Mouse (Mus musculus) adrenal gland, postnatal 25 days (tissue): ENCODE results near the gene Mc3r. TPM values are rescaled to one million over a fixed set of nuclear protein-coding genes. Genes with fewer than 3 reads are reported as not detected.

Experiments
- DNase-seq: peaks from one replicate; pipeline ENCODE4 v3.0.0; 2021; ENCODE audit warnings: mixed read lengths
- long read RNA-seq: library from polyadenylated mRNA; stranded (forward); transcript quantifications from one replicate; pipeline ENCODE4 v2.0.0, GENCODE M21; 2021
- total RNA-seq: library from RNA; stranded (reverse); gene quantifications from 2 replicates; pipeline ENCODE4 v1.2.3, GENCODE M21; 2021

The Mc3r gene
- not detected in 2 replicates for total RNA-seq
- long read RNA-seq, result 0 reads

GRCm38 (mm10) chr2:172248106-172248764, at the start of gene Mc3r:
TSS of gene Mc3r (plus strand) at chr2:172248492.
- peak; percentile 80 for DNase-seq

- no peak for DNase-seq
These were observed 46.1 kb upstream of the Mc3r start for GRCm38 (mm10) chr2:172201998-172202780.

GRCm38 (mm10) chr2:172207003-172207402, 41.3 kb upstream of the Mc3r start:
- DNase-seq, result peak; percentile 81

- no peak for DNase-seq
These were observed 34.8 kb upstream of the Mc3r start for GRCm38 (mm10) chr2:172213480-172213879.

- no peak for DNase-seq
These were observed 34.0 kb upstream of the Mc3r start for GRCm38 (mm10) chr2:172214336-172214735.

GRCm38 (mm10) chr2:172215508-172216162, 32.7 kb upstream of the Mc3r start:
- peak; percentile 44 for DNase-seq

GRCm38 (mm10) chr2:172216163-172216915, 32.0 kb upstream of the Mc3r start:
- no peak for DNase-seq

- no peak for DNase-seq
These were observed 30.4 kb upstream of the Mc3r start for GRCm38 (mm10) chr2:172217886-172218285.

- no peak for DNase-seq
These were observed 29.1 kb upstream of the Mc3r start for GRCm38 (mm10) chr2:172219186-172219585.

- peak; percentile 67 for DNase-seq
These were observed 26.5 kb upstream of the Mc3r start for GRCm38 (mm10) chr2:172221656-172222393.

- no peak for DNase-seq
These were observed 25.9 kb upstream of the Mc3r start for GRCm38 (mm10) chr2:172222394-172222785.

- no peak for DNase-seq
These were observed 25.4 kb upstream of the Mc3r start for GRCm38 (mm10) chr2:172222891-172223290.

- DNase-seq, result no peak
These were observed 24.7 kb upstream of the Mc3r start for GRCm38 (mm10) chr2:172223451-172224200.

GRCm38 (mm10) chr2:172226945-172227344, 21.3 kb upstream of the Mc3r start:
- no peak for DNase-seq

GRCm38 (mm10) chr2:172227808-172228207, 20.5 kb upstream of the Mc3r start:
- no peak for DNase-seq

GRCm38 (mm10) chr2:172229190-172229589, 19.1 kb upstream of the Mc3r start:
- no peak for DNase-seq

GRCm38 (mm10) chr2:172230126-172230525, 18.2 kb upstream of the Mc3r start:
- no peak for DNase-seq

- no peak for DNase-seq
These were observed 10.1 kb upstream of the Mc3r start for GRCm38 (mm10) chr2:172238220-172238619.

GRCm38 (mm10) chr2:172241031-172241430, 7.3 kb upstream of the Mc3r start:
- peak; percentile 72 for DNase-seq

GRCm38 (mm10) chr2:172245497-172245896, 2.8 kb upstream of the Mc3r start:
- DNase-seq, result no peak

GRCm38 (mm10) chr2:172249336-172249735, 1.0 kb downstream of the Mc3r start:
- DNase-seq, result peak; percentile 25
